Mouse (Mus musculus): ENCODE measurements at regions not wholly inside any gene's neighbourhood (a gene's known extent, or its start where the extent isn't known, plus 50 kb on each side); places are given as distances from the start of the nearest gene placed in this dataset.

GRCm38 (mm10) chr14:76652356-76653126 is 95.9 kb upstream of the Serp2 start:
- DNase-seq (ENCODE audit: extremely low read depth, insufficient read length, low spot score), result no peak

- no peak for DNase-seq (ENCODE audit: extremely low read depth, insufficient read length, low spot score)
These were observed 94.4 kb upstream of the Serp2 start for GRCm38 (mm10) chr14:76651096-76651495.

DNA sequence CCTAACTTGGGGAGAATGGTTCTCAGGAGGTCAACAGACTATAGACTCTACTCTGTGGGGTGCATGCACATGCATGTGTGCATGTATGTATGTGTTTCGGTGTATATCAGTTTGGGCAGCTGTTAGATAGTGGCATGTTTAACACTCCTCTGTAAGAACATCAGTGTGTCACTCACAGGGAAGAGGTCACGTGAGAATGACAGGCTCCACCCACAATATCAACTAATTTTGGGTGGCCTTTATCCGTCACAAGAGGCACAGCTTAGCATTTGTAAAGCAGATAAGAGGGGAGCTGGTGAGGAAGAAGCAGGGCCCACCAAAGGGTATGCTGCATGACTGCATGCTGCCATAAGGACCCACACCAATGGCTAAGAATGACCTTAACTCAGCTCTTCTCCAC is 93.2 kb upstream of the Serp2 start:
- no peak for DNase-seq (ENCODE audit: extremely low read depth, insufficient read length, low spot score)

GRCm38 (mm10) chr14:76644716-76645115 is 88.0 kb upstream of the Serp2 start:
- DNase-seq (ENCODE audit: extremely low read depth, insufficient read length, low spot score), result no peak

- DNase-seq (ENCODE audit: extremely low read depth, insufficient read length, low spot score), result no peak
These were observed 85.3 kb upstream of the Serp2 start for GRCm38 (mm10) chr14:76641752-76642529.

GRCm38 (mm10) chr14:76633170-76633569 is 76.5 kb upstream of the Serp2 start:
- no peak for DNase-seq (ENCODE audit: extremely low read depth, insufficient read length, low spot score)

DNA sequence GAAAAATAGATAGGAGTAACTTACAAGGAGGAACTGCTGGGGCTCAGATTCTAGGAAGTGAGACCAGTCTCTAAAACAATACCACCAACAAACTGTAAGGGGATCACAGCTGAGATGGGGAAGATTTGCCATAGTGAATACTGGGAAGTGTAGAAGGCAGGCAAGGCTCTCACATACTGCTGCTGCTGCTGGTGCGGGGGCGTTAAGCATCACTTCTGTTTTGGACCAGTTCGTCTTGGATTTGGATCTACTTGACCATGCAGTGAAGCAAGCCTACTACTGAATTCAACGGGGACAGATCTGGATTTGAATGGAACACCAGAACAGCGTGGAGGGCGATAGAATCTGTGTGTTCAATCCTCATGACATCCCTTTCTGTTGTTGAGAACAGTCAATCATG is 76.1 kb upstream of the Serp2 start:
- no peak for DNase-seq (ENCODE audit: extremely low read depth, insufficient read length, low spot score)

- DNase-seq (ENCODE audit: extremely low read depth, insufficient read length, low spot score), result no peak
These were observed 75.1 kb upstream of the Serp2 start for GRCm38 (mm10) chr14:76631740-76632139.

DNA sequence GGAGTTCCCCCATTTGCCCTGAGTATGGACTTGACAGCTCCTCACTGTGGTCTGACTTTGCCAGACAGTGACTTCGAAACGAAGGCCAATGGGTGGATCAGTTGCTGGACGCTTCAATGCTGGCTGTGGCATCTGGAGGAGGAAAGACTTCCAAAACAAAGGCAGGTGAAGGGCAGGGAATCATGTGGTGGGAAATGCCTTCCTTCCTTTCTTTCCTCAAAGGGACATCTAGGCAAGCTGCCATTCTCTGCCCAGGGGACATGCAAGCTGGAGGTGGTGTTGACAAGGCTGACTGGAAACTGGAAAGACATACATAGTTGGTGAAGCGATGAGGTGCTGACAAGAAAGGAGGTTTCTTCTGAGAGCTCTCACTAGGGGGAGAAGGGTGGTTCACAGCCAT is 74.5 kb upstream of the Serp2 start:
- no peak for DNase-seq (ENCODE audit: extremely low read depth, insufficient read length, low spot score)

- peak; percentile 47 for DNase-seq (ENCODE audit: extremely low read depth, insufficient read length, low spot score)
These were observed 73.3 kb upstream of the Serp2 start for GRCm38 (mm10) chr14:76629913-76630478.

GRCm38 (mm10) chr14:76628182-76628892 is 71.6 kb upstream of the Serp2 start:
- no peak for DNase-seq (ENCODE audit: extremely low read depth, insufficient read length, low spot score)

GRCm38 (mm10) chr14:76625589-76626368 is 69.1 kb upstream of the Serp2 start:
- no peak for DNase-seq (ENCODE audit: extremely low read depth, insufficient read length, low spot score)

GRCm38 (mm10) chr14:76624626-76625378 is 68.1 kb upstream of the Serp2 start:
- no peak for DNase-seq (ENCODE audit: extremely low read depth, insufficient read length, low spot score)

- no peak for DNase-seq (ENCODE audit: extremely low read depth, insufficient read length, low spot score)
These were observed 66.8 kb upstream of the Serp2 start for GRCm38 (mm10) chr14:76623371-76623988.

- DNase-seq (ENCODE audit: extremely low read depth, insufficient read length, low spot score), result no peak
These were observed 66.1 kb upstream of the Serp2 start for GRCm38 (mm10) chr14:76622634-76623291.

GRCm38 (mm10) chr14:76619038-76619409 is 62.3 kb upstream of the Serp2 start:
- DNase-seq (ENCODE audit: extremely low read depth, insufficient read length, low spot score), result no peak

GRCm38 (mm10) chr14:76618331-76619037 is 61.8 kb upstream of the Serp2 start:
- no peak for DNase-seq (ENCODE audit: extremely low read depth, insufficient read length, low spot score)

- DNase-seq (ENCODE audit: extremely low read depth, insufficient read length, low spot score), result no peak
These were observed 61.2 kb upstream of the Serp2 start for GRCm38 (mm10) chr14:76617889-76618288.

Measured in 3134 (cell line).